Mouse (Mus musculus) kidney, postnatal 0 days (tissue): ENCODE results near the gene Olfr61. TPM values are rescaled to one million over a fixed set of nuclear protein-coding genes. Genes with fewer than 3 reads are reported as not detected.
"Not testable (repeated sequence)": the region's sequence is repeated elsewhere in the genome, so short reads cannot be mapped to it uniquely, and the experiment has no call there.

ENCODE experiments used
- ATAC-seq: fragments of 200-750 bp; cut with Nextera tagmentation; replicated peaks from 2 replicates; pipeline ENCODE4 v1.8.0; 2017; ENCODE audit warnings: low read depth, moderate number of reproducible peaks, moderate TSS enrichment, moderate library complexity; ENCODE audit not compliant: low FRiP score
- DNase-seq: peaks from one replicate; pipeline ENCODE4 v3.0.0-alpha.2; 2016; ENCODE audit warnings: low spot score
- H3K27ac ChIP-seq: fragments of 300-500 bp; sonication (generic); 2 replicates; pipeline ENCODE4 v1.5.1; 2014; ENCODE audit warnings: mild to moderate bottlenecking
- H3K27me3 ChIP-seq: fragments of 300-500 bp; sonication (generic); 2 replicates; pipeline ENCODE4 v1.6.1; 2014; ENCODE audit warnings: low read length, mixed read lengths; ENCODE audit not compliant: insufficient read depth
- H3K36me3 ChIP-seq: fragments of 300-500 bp; sonication (generic); 2 replicates; pipeline ENCODE4 v1.6.1; 2014; ENCODE audit warnings: low read length, mixed read lengths; ENCODE audit not compliant: insufficient read depth
- H3K4me1 ChIP-seq: fragments of 300-500 bp; sonication (generic); replicated peaks from 2 replicates; pipeline ENCODE4 v1.6.1; 2014; ENCODE audit warnings: antibody characterized with exemption, low read length, mixed read lengths; ENCODE audit not compliant: insufficient read depth
- H3K4me2 ChIP-seq: fragments of 300-500 bp; sonication (generic); 2 replicates; pipeline ENCODE4 v1.6.1; 2014; ENCODE audit warnings: mild to moderate bottlenecking, low read length, moderate library complexity, mixed read lengths
- H3K4me3 ChIP-seq: fragments of 300-500 bp; sonication (generic); replicated peaks from 2 replicates; pipeline ENCODE4 v1.5.1; 2014; ENCODE audit warnings: low read depth, low read length
- H3K9ac ChIP-seq: fragments of 300-500 bp; sonication (generic); 2 replicates; pipeline ENCODE4 v1.6.1; 2014; ENCODE audit warnings: low read depth, low read length
- H3K9me3 ChIP-seq: fragments of 300-500 bp; sonication (generic); replicated peaks from 2 replicates; pipeline ENCODE4 v1.6.1; 2016; ENCODE audit warnings: low read length, inconsistent platforms, mixed read lengths
- CTCF ChIP-seq: IDR thresholded peaks from 2 replicates; pipeline ENCODE4 v1.5.1; 2016; ENCODE audit warnings: antibody characterized with exemption, low read depth, mild to moderate bottlenecking, moderate library complexity
- WGBS: fragments of 180-500 bp; shearing (Covaris S2); extraction: QIAGEN DNeasy Blood & Tissue Kit; methylation state at CpG from one replicate; pipeline ENCODE4 v1.1.7; 2014; 5-methylcytosine and 5-hydroxymethylcytosine counted together
- polyA plus RNA-seq: library from polyadenylated mRNA; unstranded; fragments of >200 nt; fragmentation: Nextera tagmentation; extraction: Ambion mirVana; gene quantifications from 2 replicates; pipeline ENCODE4 v1.2.1, GENCODE M21; 2015

Gene Olfr61
- polyA plus RNA-seq, result not detected in 2 replicates

DNA sequence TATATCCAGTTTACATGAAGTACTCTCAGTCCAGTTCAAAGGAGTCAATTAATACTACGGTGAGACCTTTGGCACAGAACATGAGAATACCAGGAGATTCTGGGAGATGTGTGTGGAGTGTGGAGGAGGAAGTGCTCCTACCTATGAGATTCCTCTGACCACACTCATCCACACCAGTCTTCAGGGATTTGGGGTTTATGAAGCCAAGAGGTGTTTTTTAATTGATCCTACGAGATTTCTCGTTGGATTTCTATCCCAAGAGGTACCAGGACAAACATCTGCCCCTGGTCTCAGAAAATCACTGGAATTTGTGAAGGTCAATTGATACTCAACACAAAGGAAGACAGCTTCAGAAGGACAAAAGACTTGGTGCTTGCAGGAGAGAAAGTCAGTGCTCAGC is at the start of gene Olfr61:
Olfr61 (plus strand) TSS at position 301 of the 400 bp plus-strand sequence.
- H3K27me3 ChIP-seq, H3K9ac ChIP-seq, H3K4me3 ChIP-seq, DNase-seq, H3K36me3 ChIP-seq, H3K9me3 ChIP-seq, H3K4me2 ChIP-seq, ATAC-seq, H3K4me1 ChIP-seq, H3K27ac ChIP-seq: not testable (repeated sequence)
- 87% methylated on average over 3 of the region's 3 CpGs for WGBS

DNA sequence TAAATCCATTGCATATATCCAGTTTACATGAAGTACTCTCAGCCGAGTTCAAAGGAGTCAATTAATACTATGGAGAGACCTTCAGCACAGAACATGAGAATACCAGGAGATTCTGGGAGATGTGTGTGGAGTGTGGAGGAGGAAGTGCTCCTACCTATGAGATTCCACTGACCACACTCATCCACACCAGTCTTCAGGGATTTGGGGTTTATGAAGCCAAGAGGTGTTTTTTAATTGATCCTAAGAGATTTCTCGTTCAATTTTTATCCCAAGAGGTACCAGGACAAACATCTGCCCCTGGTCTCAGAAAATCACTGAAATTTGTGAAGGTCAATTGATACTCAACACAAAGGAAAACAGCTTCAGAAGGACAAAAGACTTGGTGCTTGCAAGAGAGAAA is 27.8 kb upstream of the Olfr61 start, which contains the start of gene Olfr46:
Olfr46 (plus strand) TSS at position 301 of the 400 bp plus-strand sequence.
- WGBS, result 72% methylated on average over 2 of the region's 2 CpGs
- not testable (repeated sequence) for H3K9ac ChIP-seq, H3K4me3 ChIP-seq, H3K27me3 ChIP-seq, H3K4me1 ChIP-seq, ATAC-seq, H3K36me3 ChIP-seq, DNase-seq, H3K27ac ChIP-seq, H3K9me3 ChIP-seq, H3K4me2 ChIP-seq

DNA sequence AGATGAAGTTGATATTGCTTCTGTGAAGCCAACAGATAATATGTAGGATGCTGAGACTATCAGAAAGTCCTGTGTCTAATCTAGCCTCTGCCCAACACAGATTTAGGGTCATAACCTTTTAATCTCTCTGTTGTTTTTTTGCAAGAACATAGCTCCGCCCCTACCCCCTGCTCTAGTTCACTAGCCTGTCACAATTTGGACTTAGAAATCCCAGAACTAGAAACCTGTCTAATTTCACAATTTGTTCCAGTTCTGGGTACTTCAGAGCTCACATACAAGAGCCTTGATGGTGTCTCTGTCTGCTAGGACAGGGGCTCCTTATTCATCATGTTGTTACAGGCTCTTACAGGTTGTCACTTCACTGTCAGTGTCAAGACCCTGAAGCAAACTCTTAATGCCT is 1.8 kb downstream of the Olfr61 start:
- Histone ChIP-seq H3K9ac (no peak overlapping the region), H3K4me1 (no peaks in the 10 kb centered on the region), H3K4me3 (no peak overlapping the region), H3K27ac (no peak overlapping the region), H3K27me3 (no peaks in the 10 kb centered on the region), H3K9me3 (no peaks in the 10 kb centered on the region), H3K36me3 (no peaks in the 10 kb centered on the region), H3K4me2 (no peak overlapping the region)
- no peak for TF ChIP-seq CTCF
- no peak for ATAC-seq
- WGBS, result 73% methylated on average over 1 of the region's 1 CpGs
- DNase-seq, result no peak

DNA sequence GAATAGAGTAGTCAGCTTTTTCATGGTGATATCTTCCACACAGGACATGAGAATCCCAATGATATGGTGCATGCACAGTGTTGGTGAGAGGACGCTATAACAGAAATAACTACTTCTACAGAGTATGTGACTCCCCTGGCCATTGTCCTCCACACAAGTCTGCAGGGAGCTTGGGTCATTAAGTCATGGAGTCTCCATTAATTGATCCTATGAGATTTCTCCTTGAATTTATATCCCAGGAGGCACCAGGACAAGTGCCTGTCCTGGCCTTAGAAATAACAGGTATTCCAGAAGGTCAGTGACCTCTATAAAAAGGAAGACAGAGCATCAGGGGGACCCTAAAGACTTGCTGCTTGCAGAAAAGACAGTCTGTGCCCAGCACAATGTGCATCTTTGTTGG is 17.4 kb downstream of the Olfr61 start, which contains the start of gene Olfr53:
Olfr53 (plus strand) TSS at position 301 of the 400 bp plus-strand sequence.
- ATAC-seq (no peak), DNase-seq (no peak)
- Histone ChIP-seq H3K27me3 (no peaks in the 10 kb centered on the region), H3K9ac (no peak within 1 kb of the TSS), H3K4me3 (no peak within 1 kb of the TSS), H3K27ac (no peak within 1 kb of the TSS), H3K9me3 (no peaks in the 10 kb centered on the region), H3K36me3 (no peaks in the 10 kb centered on the region), H3K4me1 (no peaks in the 10 kb centered on the region), H3K4me2 (no peak within 1 kb of the TSS)
- TF ChIP-seq CTCF, result no peak
- 90% methylated on average over 1 of the region's 1 CpGs for WGBS

DNA sequence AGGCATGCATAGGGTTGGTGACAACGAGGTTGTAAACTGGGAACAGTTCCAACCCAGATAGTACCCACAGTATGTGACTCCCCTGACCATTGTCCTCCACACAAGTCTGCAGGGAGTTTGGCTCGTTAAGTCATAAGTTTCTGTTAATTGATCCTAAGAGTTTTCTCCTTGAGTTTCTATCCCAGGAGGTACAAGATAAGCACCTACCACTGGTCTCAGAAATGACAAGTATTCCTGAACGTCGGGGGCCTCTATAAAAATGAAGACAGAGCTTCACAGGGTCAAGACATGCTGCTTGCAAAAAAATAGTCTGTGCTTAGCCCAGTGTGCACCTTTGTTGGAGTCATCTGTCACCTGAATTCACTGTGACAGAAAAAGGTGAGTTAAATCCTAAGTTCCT is 30.9 kb downstream of the Olfr61 start, which contains the start of gene Olfr539:
Olfr539 (plus strand) TSS at position 301 of the 400 bp plus-strand sequence.
- DNase-seq, result no peak
- no peak for TF ChIP-seq CTCF
- WGBS, result 72% methylated on average over 4 of the region's 4 CpGs
- H3K9me3 ChIP-seq, result no peaks in the 10 kb centered on the region
- H3K4me2 ChIP-seq, result no peak within 1 kb of the TSS
- H3K27ac ChIP-seq, result no peak within 1 kb of the TSS
- H3K36me3 ChIP-seq, result no peaks in the 10 kb centered on the region
- no peak for ATAC-seq
- H3K4me3 ChIP-seq, result no peak within 1 kb of the TSS
- H3K27me3 ChIP-seq, result no peaks in the 10 kb centered on the region
- H3K9ac ChIP-seq, result no peak within 1 kb of the TSS
- H3K4me1 ChIP-seq, result no peaks in the 10 kb centered on the region

DNA sequence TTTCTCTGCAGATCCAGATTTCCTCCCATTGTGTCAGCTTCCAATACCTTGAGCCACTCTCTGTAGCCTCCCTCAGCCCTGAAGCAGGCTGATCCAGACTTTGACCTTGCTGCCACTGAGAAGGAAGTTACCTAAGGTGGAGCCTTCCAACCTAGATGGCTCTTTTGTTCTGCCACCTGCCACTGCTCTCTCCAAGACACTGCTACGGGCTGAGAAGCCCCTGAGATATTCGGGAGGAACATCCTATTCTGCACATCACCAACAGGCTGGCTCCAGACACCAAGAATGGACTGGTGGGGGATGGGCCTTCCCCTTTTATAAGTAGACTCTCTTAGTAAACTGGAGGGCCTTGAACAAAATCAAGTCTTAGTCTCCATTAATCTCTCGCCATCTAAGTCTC is 41.9 kb downstream of the Olfr61 start:
- H3K4me3 ChIP-seq, H3K27me3 ChIP-seq, ATAC-seq, H3K27ac ChIP-seq, H3K36me3 ChIP-seq, H3K4me2 ChIP-seq, DNase-seq, H3K9ac ChIP-seq, H3K4me1 ChIP-seq, H3K9me3 ChIP-seq: not testable (repeated sequence)
- 77% methylated on average over 3 of the region's 3 CpGs for WGBS

DNA sequence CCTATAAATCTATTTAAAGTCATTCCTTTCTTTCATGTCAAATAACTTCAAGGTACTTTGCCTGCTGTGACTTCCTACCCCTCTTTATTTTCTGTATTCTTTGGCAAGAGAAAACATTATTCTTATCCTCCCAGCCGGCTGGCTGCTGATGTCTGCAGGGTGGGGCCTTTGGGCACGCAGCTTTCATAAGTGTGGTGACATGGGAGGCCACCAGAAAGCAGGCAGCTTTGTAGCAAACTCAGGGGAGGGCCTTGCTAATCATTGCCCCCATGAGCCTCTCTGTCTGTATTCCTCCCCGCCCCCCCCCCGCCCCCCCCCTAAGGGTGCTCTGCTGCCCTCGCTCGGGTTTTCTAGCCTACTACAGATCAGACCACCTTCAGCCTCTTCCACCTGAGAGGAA is 47.1 kb downstream of the Olfr61 start:
- Histone ChIP-seq H3K4me1 (no peaks in the 10 kb centered on the region), H3K9me3 (no peaks in the 10 kb centered on the region), H3K4me2 (no peak overlapping the region), H3K36me3 (no peaks in the 10 kb centered on the region), H3K4me3 (no peak overlapping the region), H3K27me3 (no peaks in the 10 kb centered on the region), H3K27ac (no peak overlapping the region), H3K9ac (no peak overlapping the region)
- no peak for DNase-seq
- WGBS, result 4% methylated on average over 6 of the region's 6 CpGs
- no peak for TF ChIP-seq CTCF
- no peak for ATAC-seq

DNA sequence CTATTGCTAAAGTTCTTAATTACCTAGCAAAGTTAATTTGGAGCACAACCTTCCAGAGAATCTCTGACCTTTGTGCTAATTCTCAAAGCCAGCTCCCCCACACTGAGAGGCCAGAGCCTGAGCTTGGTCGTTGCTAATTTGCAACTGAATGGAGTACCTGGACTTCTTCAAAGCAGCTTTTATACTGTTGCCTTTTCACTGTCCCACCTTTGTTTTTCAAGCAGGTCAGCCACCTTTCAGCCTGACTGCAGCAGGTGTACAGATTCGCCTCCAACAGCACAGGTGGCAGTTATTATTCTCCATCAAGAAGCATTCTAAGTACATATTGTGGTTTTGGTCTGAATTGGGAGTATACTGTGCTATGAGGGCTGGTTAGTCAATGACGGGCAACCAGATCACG is 50.8 kb downstream of the Olfr61 start:
- H3K27me3 ChIP-seq, H3K4me2 ChIP-seq, DNase-seq, H3K9ac ChIP-seq, ATAC-seq, H3K4me3 ChIP-seq, H3K27ac ChIP-seq, H3K36me3 ChIP-seq, H3K4me1 ChIP-seq, H3K9me3 ChIP-seq: not testable (repeated sequence)
- whole genome bisulfite sequencing, result 67% methylated on average over 4 of the region's 4 CpGs
